Mouse (Mus musculus): ENCODE data around the gene Adam12.

DNA sequence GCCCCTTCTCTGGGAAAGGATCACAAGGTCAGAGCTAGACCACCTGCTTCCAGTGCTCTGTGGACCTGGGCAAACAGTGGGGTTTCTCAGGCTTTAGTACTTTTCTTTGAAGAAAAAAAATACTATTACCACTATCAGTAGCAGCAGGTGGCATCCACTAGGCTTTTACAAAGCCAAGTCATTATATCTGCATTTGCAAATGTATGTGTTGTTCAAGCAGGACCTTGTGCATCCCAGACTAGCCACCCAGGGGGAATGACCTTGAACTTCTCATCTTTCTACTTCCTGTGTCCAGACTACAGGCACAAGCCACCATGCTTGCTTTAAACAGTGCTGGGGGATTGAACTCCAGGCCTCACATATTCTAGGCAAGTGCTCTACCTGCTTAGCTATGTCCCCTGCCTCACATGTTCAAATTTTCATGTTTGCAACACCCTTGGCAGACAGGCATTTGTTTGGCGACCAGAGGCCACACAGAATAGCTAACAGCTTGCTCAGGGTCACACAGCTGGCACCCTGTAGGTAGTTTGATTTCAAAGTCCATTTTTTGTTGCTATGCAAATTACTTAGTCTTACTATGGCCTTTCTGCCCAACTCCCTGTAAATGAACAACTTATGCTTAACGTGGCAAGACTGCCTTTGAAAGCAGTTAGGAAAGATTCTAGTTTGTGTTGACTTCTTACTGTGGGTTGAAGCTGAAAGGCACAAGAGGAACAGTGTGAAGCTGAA lies 209.6 kb downstream of the Adam12 start:
- TF ChIP-seq CTCF (IDR thresholded peaks at IDR 0.05; ENCODE audit: extremely low read depth, insufficient read depth, insufficient read length, insufficient replicate concordance), result no peak
- TF ChIP-seq POLR2A (IDR thresholded peaks at IDR 0.05; ENCODE audit: low read depth, low read length), result no peak

Data from spleen, adult 2 months (tissue).